Mouse (Mus musculus) mouse embryonic stem cell (cell line): Measurements from ENCODE around the gene Skap1.

Source experiments
- in situ Hi-C, 2 experiments: fragments of 300-500 bp; cut with MboI; formaldehyde crosslinking; loops; 1 replicate in 1 of 2; 3 replicates in 1 of 2; pipeline ENCODE4 v1.14.3; 2019 to 2020; ENCODE audit warnings: low sequenced_read_pairs in 2 of 2, low pct_unique_long_range_greater_than_20kb in 1 of 2, mixed read lengths in 1 of 2; ENCODE audit not compliant: unreplicated experiment in 1 of 2

Skap1 gene

GRCm38 (mm10) chr11:96653867-96654266 is 189.5 kb downstream of the Skap1 start:
- in situ Hi-C loops: no loop called here

- in situ Hi-C loops: no loop called here
Observed at GRCm38 (mm10) chr11:96658420-96658819, 194.0 kb downstream of the Skap1 start.

- in situ Hi-C loops: no loop called here
Observed at GRCm38 (mm10) chr11:96666924-96667323, 202.5 kb downstream of the Skap1 start.

GRCm38 (mm10) chr11:96668367-96668766 is 204.0 kb downstream of the Skap1 start:
- in situ Hi-C loops: no loop called here

- in situ Hi-C loops: loop anchor here in 1 of 2 experiments (5.0 kb wide), 1 partner anchor 91 kb away; no protein-coding TSS in a partner anchor
Observed at GRCm38 (mm10) chr11:96673792-96674191, 209.4 kb downstream of the Skap1 start.

GRCm38 (mm10) chr11:96674786-96675365 is 210.5 kb downstream of the Skap1 start:
- in situ Hi-C loops: loop anchor here in 1 of 2 experiments (5.0 kb wide), 1 partner anchor 93 kb away; no protein-coding TSS in a partner anchor

GRCm38 (mm10) chr11:96678026-96678425 is 213.6 kb downstream of the Skap1 start:
- in situ Hi-C loops: no loop called here

- in situ Hi-C loops: no loop called here
Observed at GRCm38 (mm10) chr11:96679026-96679425, 214.6 kb downstream of the Skap1 start.

- in situ Hi-C loops: no loop called here
Observed at GRCm38 (mm10) chr11:96685381-96685780, 221.0 kb downstream of the Skap1 start.

GRCm38 (mm10) chr11:96686713-96687280 is 222.4 kb downstream of the Skap1 start:
- in situ Hi-C loops: no loop called here

- in situ Hi-C loops: no loop called here
Observed at GRCm38 (mm10) chr11:96692250-96692649, 227.9 kb downstream of the Skap1 start.

GRCm38 (mm10) chr11:96693360-96693759 is 229.0 kb downstream of the Skap1 start:
- in situ Hi-C loops: no loop called here

- in situ Hi-C loops: no loop called here
Observed at GRCm38 (mm10) chr11:96694774-96695173, 230.4 kb downstream of the Skap1 start.

GRCm38 (mm10) chr11:96696168-96696727 is 231.9 kb downstream of the Skap1 start:
- in situ Hi-C loops: no loop called here

- in situ Hi-C loops: no loop called here
Observed at GRCm38 (mm10) chr11:96696842-96697455, 232.6 kb downstream of the Skap1 start.

GRCm38 (mm10) chr11:96697467-96697866 is 233.1 kb downstream of the Skap1 start:
- in situ Hi-C loops: no loop called here

GRCm38 (mm10) chr11:96703813-96704212 is 239.4 kb downstream of the Skap1 start:
- in situ Hi-C loops: no loop called here

- in situ Hi-C loops: no loop called here
Observed at GRCm38 (mm10) chr11:96711268-96711667, 246.9 kb downstream of the Skap1 start.

- in situ Hi-C loops: no loop called here
Observed at GRCm38 (mm10) chr11:96711670-96712069, 247.3 kb downstream of the Skap1 start.
